Mouse (Mus musculus): ENCODE data around the gene Bgn. TPM values are rescaled to one million over a fixed set of nuclear protein-coding genes. Genes with fewer than 3 reads are reported as not detected.

Gene Bgn
- total RNA-seq (2021), result 10 to 100 TPM; 43.9 to 70.1 TPM
- long read RNA-seq, experiment 1, transcript Bgn-201 (8 exons, 2,419 nt), result major isoform, 15 of 18 reads
- long read RNA-seq, experiment 1, partial matches to known transcripts, result 2 of 18 reads
- long read RNA-seq, experiment 1, other reads (novel, unspliced or antisense), result 1 of 18 reads
- long read RNA-seq, experiment 2, transcript Bgn-201 (8 exons, 2,419 nt), result major isoform, 11 of 16 reads
- long read RNA-seq, experiment 2, partial matches to known transcripts, result 2 of 16 reads
- long read RNA-seq, experiment 2, other reads (novel, unspliced or antisense), result 3 of 16 reads

- DNase-seq (ENCODE audit: low spot score), result no peak
These were observed at the start of gene Bgn for GRCm38 (mm10) chrX:73483484-73483810. Gene Bgn, plus strand, starts transcription at chrX:73483602.

GRCm38 (mm10) chrX:73435252-73435651 lies 48.1 kb upstream of the Bgn start, which contains the start of gene Trex2:
Gene Trex2, minus strand, starts transcription at chrX:73435344.
- DNase-seq (ENCODE audit: low spot score), result no peak

- DNase-seq (ENCODE audit: low spot score), result no peak
These were observed 42.0 kb upstream of the Bgn start for GRCm38 (mm10) chrX:73441428-73441827.

GRCm38 (mm10) chrX:73451949-73452348 lies 31.5 kb upstream of the Bgn start:
- peak; percentile 51 for DNase-seq (ENCODE audit: low spot score)

GRCm38 (mm10) chrX:73458877-73459392 lies 24.5 kb upstream of the Bgn start, which contains the start of gene Haus7:
Gene Haus7, minus strand, starts transcription at chrX:73459044.
- DNase-seq (ENCODE audit: low spot score), result peak; percentile 94

- DNase-seq (ENCODE audit: low spot score), result no peak
These were observed 22.6 kb upstream of the Bgn start for GRCm38 (mm10) chrX:73460792-73461191.

- peak; percentile 46 for DNase-seq (ENCODE audit: low spot score)
These were observed 17.8 kb upstream of the Bgn start for GRCm38 (mm10) chrX:73465483-73466186.

- no peak for DNase-seq (ENCODE audit: low spot score)
These were observed 15.8 kb upstream of the Bgn start for GRCm38 (mm10) chrX:73467446-73468241.

- DNase-seq (ENCODE audit: low spot score), result no peak
These were observed 15.1 kb upstream of the Bgn start for GRCm38 (mm10) chrX:73468330-73468729.

- no peak for DNase-seq (ENCODE audit: low spot score)
These were observed 14.7 kb upstream of the Bgn start for GRCm38 (mm10) chrX:73468752-73469151.

GRCm38 (mm10) chrX:73471764-73472163 lies 11.6 kb upstream of the Bgn start:
- no peak for DNase-seq (ENCODE audit: low spot score)

GRCm38 (mm10) chrX:73474340-73475165 lies 8.8 kb upstream of the Bgn start:
- DNase-seq (ENCODE audit: low spot score), result no peak

- DNase-seq (ENCODE audit: low spot score), result no peak
These were observed 7.6 kb upstream of the Bgn start for GRCm38 (mm10) chrX:73475658-73476256.

- DNase-seq (ENCODE audit: low spot score), result peak; percentile 24
These were observed 6.8 kb upstream of the Bgn start for GRCm38 (mm10) chrX:73476621-73477020.

GRCm38 (mm10) chrX:73477500-73477899 lies 5.9 kb upstream of the Bgn start:
- DNase-seq (ENCODE audit: low spot score), result no peak

- DNase-seq (ENCODE audit: low spot score), result no peak
These were observed 3.7 kb upstream of the Bgn start for GRCm38 (mm10) chrX:73479656-73480055.

GRCm38 (mm10) chrX:73480334-73480733 lies 3.1 kb upstream of the Bgn start:
- no peak for DNase-seq (ENCODE audit: low spot score)

- DNase-seq (ENCODE audit: low spot score), result no peak
These were observed 539 bp upstream of the Bgn start for GRCm38 (mm10) chrX:73482643-73483483.

- DNase-seq (ENCODE audit: low spot score), result no peak
These were observed 674 bp downstream of the Bgn start for GRCm38 (mm10) chrX:73484076-73484475.

GRCm38 (mm10) chrX:73484870-73485269 lies 1.5 kb downstream of the Bgn start:
- no peak for DNase-seq (ENCODE audit: low spot score)
